Mouse (Mus musculus) urinary bladder, postnatal 10 days (tissue): ENCODE measurements at regions not wholly inside any gene's neighbourhood (a gene's known extent, or its start where the extent isn't known, plus 50 kb on each side); places are given as distances from the start of the nearest gene placed in this dataset.

Experiments
- DNase-seq: peaks from one replicate; pipeline ENCODE4 v3.0.0; 2022; ENCODE audit warnings: low spot score

GRCm38 (mm10) chr3:127985165-127985564 is 89.0 kb upstream of the Fam241a start:
- no peak for DNase-seq

GRCm38 (mm10) chr3:127977240-127977639 is 81.1 kb upstream of the Fam241a start:
- DNase-seq, result no peak

- DNase-seq, result no peak
Measured at GRCm38 (mm10) chr3:127970891-127971290, 74.8 kb upstream of the Fam241a start.

GRCm38 (mm10) chr3:127967170-127967569 is 71.0 kb upstream of the Fam241a start:
- no peak for DNase-seq

- no peak for DNase-seq
Measured at GRCm38 (mm10) chr3:127966214-127966613, 70.1 kb upstream of the Fam241a start.

GRCm38 (mm10) chr3:127958919-127959684 is 63.0 kb upstream of the Fam241a start:
- no peak for DNase-seq

GRCm38 (mm10) chr3:127954856-127955255 is 58.7 kb upstream of the Fam241a start:
- DNase-seq, result no peak

- DNase-seq, result no peak
Measured at GRCm38 (mm10) chr3:127953610-127954009, 57.5 kb upstream of the Fam241a start.

GRCm38 (mm10) chr3:127948898-127949620 is 52.9 kb upstream of the Fam241a start:
- no peak for DNase-seq

- no peak for DNase-seq
Measured at GRCm38 (mm10) chr3:127948326-127948725, 52.2 kb upstream of the Fam241a start.
